Mouse (Mus musculus) heart, adult 2 months (tissue): ENCODE results near the gene Srrm3.

Source experiments
- CTCF ChIP-seq: fragments of 200-600 bp; IDR thresholded peaks from 2 replicates; pipeline ENCODE4 v1.8.1; 2022; ENCODE audit warnings: antibody characterized with exemption, mild to moderate bottlenecking, moderate library complexity
- POLR2A ChIP-seq: fragments of 200-500 bp; IDR thresholded peaks from 2 replicates; pipeline ENCODE4 v1.6.1; 2011; ENCODE audit warnings: mild to moderate bottlenecking, low read depth, low read length, control low read depth; ENCODE audit not compliant: insufficient read depth

GRCm38 (mm10) chr5:135835981-135836380 is 29.3 kb downstream of the Srrm3 start:
- TF ChIP-seq CTCF, result no peak
- no peak for TF ChIP-seq POLR2A
